Mouse (Mus musculus) T-helper 2 cell (primary cell): Measurements from ENCODE around the gene Clec14a.
"Not testable (repeated sequence)": the region's sequence is repeated elsewhere in the genome, so short reads cannot be mapped to it uniquely, and the experiment has no call there.

ENCODE experiments used
- in situ Hi-C: fragments of 300-600 bp; cut with MboI, MseI; formaldehyde crosslinking; loops from one replicate; pipeline ENCODE4 v1.15.1; 2025; ENCODE audit warnings: high pct_unique_total_duplicates

The Clec14a gene

GRCm38 (mm10) chr12:58268563-58269501, at the start of gene Clec14a:
Gene Clec14a, minus strand, starts transcription at chr12:58269290.
- in situ Hi-C loops: no loop called here

- in situ Hi-C loops: no loop called here
Observed at GRCm38 (mm10) chr12:58307835-58308234, 38.7 kb upstream of the Clec14a start.

- in situ Hi-C loops: not testable (repeated sequence)
Observed at GRCm38 (mm10) chr12:58306402-58306801, 37.3 kb upstream of the Clec14a start.

GRCm38 (mm10) chr12:58305567-58305966, 36.5 kb upstream of the Clec14a start:
- in situ Hi-C loops: no loop called here

- in situ Hi-C loops: no loop called here
Observed at GRCm38 (mm10) chr12:58296980-58297379, 27.9 kb upstream of the Clec14a start.

- in situ Hi-C loops: no loop called here
Observed at GRCm38 (mm10) chr12:58285912-58286311, 16.8 kb upstream of the Clec14a start.

- in situ Hi-C loops: no loop called here
Observed at GRCm38 (mm10) chr12:58270520-58270919, 1.4 kb upstream of the Clec14a start.

- in situ Hi-C loops: no loop called here
Observed at GRCm38 (mm10) chr12:58269505-58269904, 415 bp upstream of the Clec14a start.

- in situ Hi-C loops: no loop called here
Observed at GRCm38 (mm10) chr12:58268186-58268562, 916 bp downstream of the Clec14a start.

- in situ Hi-C loops: no loop called here
Observed at GRCm38 (mm10) chr12:58267779-58268178, 1.3 kb downstream of the Clec14a start.

GRCm38 (mm10) chr12:58251901-58252300, 17.2 kb downstream of the Clec14a start:
- in situ Hi-C loops: no loop called here

- in situ Hi-C loops: no loop called here
Observed at GRCm38 (mm10) chr12:58232489-58232888, 36.6 kb downstream of the Clec14a start.

- in situ Hi-C loops: no loop called here
Observed at GRCm38 (mm10) chr12:58225644-58226043, 43.4 kb downstream of the Clec14a start.

- in situ Hi-C loops: no loop called here
Observed at GRCm38 (mm10) chr12:58219078-58219477, 50.0 kb downstream of the Clec14a start.

- in situ Hi-C loops: no loop called here
Observed at GRCm38 (mm10) chr12:58216218-58216617, 52.9 kb downstream of the Clec14a start.
